In the genomic region with DNA sequence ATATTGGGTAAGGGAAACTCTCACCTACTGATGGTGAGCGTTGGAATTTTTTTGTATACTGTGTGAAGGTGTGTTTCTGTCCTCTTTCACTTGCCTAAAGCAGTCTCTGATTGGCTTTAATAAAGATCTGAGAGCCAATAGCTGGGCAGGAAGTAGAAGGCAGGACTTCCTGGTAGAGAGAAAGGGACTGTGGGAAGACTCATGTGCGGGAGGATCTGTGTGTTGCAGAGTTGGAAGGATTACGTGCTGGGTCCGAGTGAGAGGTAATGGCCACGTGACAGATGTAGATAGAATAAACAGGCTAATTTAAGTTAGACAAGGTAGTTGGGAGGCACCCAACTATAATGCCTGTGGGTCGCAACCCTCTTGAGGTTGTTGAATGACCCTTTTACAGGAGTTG, we compare ENCODE assay signal across 19 mouse cellular contexts. TPM values are rescaled to one million over a fixed set of nuclear protein-coding genes. Genes with fewer than 3 reads are reported as not detected.
DNase-seq lines count a peak whose midpoint lies in the region; ATAC-seq and TF ChIP-seq lines count a peak whose summit lies in the region.
"Had no signal": no experiment of that assay in that cellular context is flagged by ENCODE, and none has a peak within 500 bp of the region (broad histone marks: within the 10 kb centered on the region; RNA-seq: fewer than 3 reads in every experiment).

No protein-coding gene starts in this region.

- H3K9ac ChIP-seq in heart, embryonic 13.5 days = no peak overlapping the region
- peak overlapping the region; percentile 53 for H3K9ac ChIP-seq in liver, embryonic 16.5 days (ENCODE audit: low read depth, low read length)
- H3K9ac ChIP-seq: heart, embryonic 15.5 days; hindbrain, embryonic 14.5 days had no signal

- no peaks in the 10 kb centered on the region for H3K36me3 ChIP-seq in heart, embryonic 13.5 days
- peaks cover 9% of the 10 kb centered on the region for H3K36me3 ChIP-seq in G1E (replicated peaks)
- no peaks in the 10 kb centered on the region for H3K36me3 ChIP-seq in liver, embryonic 16.5 days (ENCODE audit: control insufficient read depth, insufficient read depth)
- H3K36me3 ChIP-seq: embryonic facial prominence, embryonic 10.5 days; heart, embryonic 15.5 days had no signal

- no peak for ATAC-seq in heart, embryonic 13.5 days (ENCODE audit: extremely low read depth, insufficient number of reproducible peaks, low FRiP score, low TSS enrichment)
- ATAC-seq in G1E (ENCODE audit: extremely low read depth, insufficient number of reproducible peaks, low FRiP score, poor library complexity, severe bottlenecking) = peak; percentile 73
- ATAC-seq in erythroblast, adult 5-6 weeks (replicated peaks; ENCODE audit: low FRiP score, poor library complexity, severe bottlenecking) = peak; percentile 95
- ATAC-seq in liver, embryonic 16.5 days (ENCODE audit: low read depth) = peak; percentile 82

- intact Hi-C loops in gastrocnemius, postnatal 36 days (cut with DNase I) = no loop called here

- TF ChIP-seq CTCF in G1E (IDR thresholded peaks at IDR 0.05; ENCODE audit: low read depth, low read length) = no peak

- no peak overlapping the region for H3K4me3 ChIP-seq in heart, embryonic 13.5 days
- peak overlapping the region; percentile 62 for H3K4me3 ChIP-seq in G1E (ENCODE audit: low read depth, low read length)
- H3K4me3 ChIP-seq in liver, embryonic 16.5 days (ENCODE audit: low read depth, low read length) = peak overlapping the region; percentile 66
- H3K4me3 ChIP-seq: embryonic facial prominence, embryonic 10.5 days; heart, embryonic 15.5 days; left cerebral cortex, adult 2 months had no signal

- no peak for DNase-seq in heart, postnatal 4 days
- DNase-seq in G1E (ENCODE audit: low spot score) = peak; percentile 33
- no peak for DNase-seq in gastrocnemius, postnatal 36 days
- no peak for DNase-seq in frontal cortex, adult 2 months (ENCODE audit: extremely low spot score in 1 of 2, low spot score in 1 of 2)
- no peak for DNase-seq in right cerebral cortex, adult 18-20 months
- DNase-seq: cerebellum, adult 9-11 months; kidney, adult 18-20 months; kidney, postnatal 25 days; retina, postnatal 1 day had no signal

- no peak overlapping the region for H3K27ac ChIP-seq in heart, embryonic 13.5 days (replicated peaks)
- H3K27ac ChIP-seq in liver, embryonic 16.5 days (ENCODE audit: low read length) = peak overlapping the region; percentile 96
- H3K27ac ChIP-seq: embryonic facial prominence, embryonic 10.5 days; heart, embryonic 15.5 days; hindbrain, embryonic 14.5 days; left cerebral cortex, adult 2 months had no signal

- H3K27me3 ChIP-seq in heart, embryonic 13.5 days (replicated peaks) = no peaks in the 10 kb centered on the region
- H3K27me3 ChIP-seq in G1E (ENCODE audit: insufficient read depth, low read length) = no peaks in the 10 kb centered on the region
- H3K27me3 ChIP-seq in liver, embryonic 16.5 days (ENCODE audit: control insufficient read depth, insufficient read depth, low read depth, low read length) = no peaks in the 10 kb centered on the region
- H3K27me3 ChIP-seq: heart, embryonic 15.5 days had no signal

- 74% methylated on average over 6 of the region's 6 CpGs for WGBS in heart, embryonic 13.5 days
- 31% methylated on average over 6 of the region's 6 CpGs for WGBS in liver, embryonic 16.5 days (ENCODE audit: insufficient replicate concordance)

- H3K9me3 ChIP-seq in heart, embryonic 13.5 days = 0 out of 2 replicates have a peak, but pooled peaks cover 5% of the 10 kb centered on the region
- peaks cover 2% of the 10 kb centered on the region; the same call in 1 of the 2 replicates for H3K9me3 ChIP-seq in G1E (replicated peaks)
- no peaks in the 10 kb centered on the region for H3K9me3 ChIP-seq in liver, embryonic 16.5 days (replicated peaks; ENCODE audit: control insufficient read depth, low read length)
- H3K9me3 ChIP-seq: embryonic facial prominence, embryonic 10.5 days had no signal

- H3K4me1 ChIP-seq in heart, embryonic 13.5 days = no peaks in the 10 kb centered on the region
- peaks cover 13% of the 10 kb centered on the region for H3K4me1 ChIP-seq in G1E (ENCODE audit: insufficient read depth, low read depth, low read length)
- H3K4me1 ChIP-seq in liver, embryonic 16.5 days (ENCODE audit: control insufficient read depth, low read depth, low read length) = peaks cover 10% of the 10 kb centered on the region
- H3K4me1 ChIP-seq: embryonic facial prominence, embryonic 10.5 days; heart, embryonic 15.5 days had no signal

- 0 out of 2 replicates have a peak overlapping the region, but pooled peaks have one; percentile 28 for H3K4me2 ChIP-seq in heart, embryonic 13.5 days
- peak overlapping the region; percentile 80 for H3K4me2 ChIP-seq in liver, embryonic 16.5 days (ENCODE audit: low read depth, low read length)
- H3K4me2 ChIP-seq: heart, embryonic 15.5 days; hindbrain, embryonic 14.5 days had no signal

RNA-seq across cellular contexts. Expression of gene Clta, which starts 0.6 kb away (rescaled TPM):
- 140 and 150 TPM in 2 replicates for polyA plus RNA-seq in heart, embryonic 13.5 days (2015; fragmentation: Nextera tagmentation; extraction: Ambion mirVana)
- total RNA-seq in heart, postnatal 4 days (2021) = 100 to 1,000 TPM; 108 TPM
- total RNA-seq in G1E (2014; fragmentation: Nextera tagmentation) = 108 and 132 TPM in 2 replicates
- total RNA-seq in G1E (2017) = 483 and 581 TPM in 2 replicates
- 437 and 460 TPM in 2 replicates for polyA plus RNA-seq in G1E (2012)
- total RNA-seq in erythroblast, adult 5-6 weeks (2015; ENCODE audit: low replicate concordance) = 79.6 and 87.6 TPM in 2 replicates
- total RNA-seq in erythroblast, adult 5-6 weeks (2017; ENCODE audit: low replicate concordance) = 85.4 and 105 TPM in 2 replicates
- 100 and 101 TPM in 2 replicates for polyA plus RNA-seq in liver, embryonic 16.5 days (2015; fragmentation: Nextera tagmentation; extraction: Ambion mirVana)
- 10 to 100 TPM; 46.3 to 49.3 TPM for total RNA-seq in gastrocnemius, postnatal 36 days (2021)
- polyA plus RNA-seq in frontal cortex, adult 2 months (2012; rRNA removed) = 440 and 454 TPM in 2 replicates

RNA-seq across cellular contexts. Expression of gene Ccin, which starts 20.3 kb away (rescaled TPM):
- not detected in 2 replicates for polyA plus RNA-seq in heart, embryonic 13.5 days (2015; fragmentation: Nextera tagmentation; extraction: Ambion mirVana)
- total RNA-seq in heart, postnatal 4 days (2021) = under 1 TPM; 0.26 to 0.47 TPM
- total RNA-seq in G1E (2014; fragmentation: Nextera tagmentation) = not detected in 2 replicates
- not detected in 2 replicates for total RNA-seq in G1E (2017)
- not detected in 2 replicates for polyA plus RNA-seq in G1E (2012)
- total RNA-seq in erythroblast, adult 5-6 weeks (2015; ENCODE audit: low replicate concordance) = not detected in 2 replicates
- not detected in 2 replicates for total RNA-seq in erythroblast, adult 5-6 weeks (2017; ENCODE audit: low replicate concordance)
- polyA plus RNA-seq in liver, embryonic 16.5 days (2015; fragmentation: Nextera tagmentation; extraction: Ambion mirVana) = not detected in 2 replicates
- total RNA-seq in gastrocnemius, postnatal 36 days (2021) = not detected
- polyA plus RNA-seq in frontal cortex, adult 2 months (2012; rRNA removed) = 0.06 TPM in 1 of 2 replicates, not detected in the other
- total RNA-seq: gastrocnemius, adult 8-10 months; left cerebral cortex, adult 2 months had no signal
- polyA plus RNA-seq: embryonic facial prominence, embryonic 10.5 days; forebrain, embryonic 11.5 days; heart, embryonic 15.5 days; neural tube, embryonic 14.5 days had no signal

RNA-seq across cellular contexts. Expression of gene Glipr2, which starts 46.4 kb away (rescaled TPM):
- polyA plus RNA-seq in heart, embryonic 13.5 days (2015; fragmentation: Nextera tagmentation; extraction: Ambion mirVana) = 63.2 and 72.4 TPM in 2 replicates
- 10 to 100 TPM; 31.0 to 32.9 TPM for total RNA-seq in heart, postnatal 4 days (2021)
- 48.9 and 58.3 TPM in 2 replicates for total RNA-seq in G1E (2014; fragmentation: Nextera tagmentation)
- 73.9 and 77.9 TPM in 2 replicates for total RNA-seq in G1E (2017)
- polyA plus RNA-seq in G1E (2012) = 47.0 and 50.6 TPM in 2 replicates
- total RNA-seq in erythroblast, adult 5-6 weeks (2015; ENCODE audit: low replicate concordance) = 10.8 and 19.2 TPM in 2 replicates
- total RNA-seq in erythroblast, adult 5-6 weeks (2017; ENCODE audit: low replicate concordance) = 26.5 and 30.4 TPM in 2 replicates
- 60.5 and 66.1 TPM in 2 replicates for polyA plus RNA-seq in liver, embryonic 16.5 days (2015; fragmentation: Nextera tagmentation; extraction: Ambion mirVana)
- 1 to 10 TPM; 2.4 to 3.0 TPM for total RNA-seq in gastrocnemius, postnatal 36 days (2021)
- 4.6 and 5.4 TPM in 2 replicates for polyA plus RNA-seq in frontal cortex, adult 2 months (2012; rRNA removed)
